Mouse (Mus musculus) cerebellum, postnatal 25 days (tissue): ENCODE data around the gene Neurl4.

ENCODE experiments used
- DNase-seq, 2 experiments: peaks; one replicate each; pipeline ENCODE4 v3.0.0; 2021; ENCODE audit warnings: mixed read lengths in 2 of 2

Neurl4 gene

GRCm38 (mm10) chr11:69881787-69882670, 18.8 kb upstream of the Neurl4 start:
- no peak for DNase-seq

DNA sequence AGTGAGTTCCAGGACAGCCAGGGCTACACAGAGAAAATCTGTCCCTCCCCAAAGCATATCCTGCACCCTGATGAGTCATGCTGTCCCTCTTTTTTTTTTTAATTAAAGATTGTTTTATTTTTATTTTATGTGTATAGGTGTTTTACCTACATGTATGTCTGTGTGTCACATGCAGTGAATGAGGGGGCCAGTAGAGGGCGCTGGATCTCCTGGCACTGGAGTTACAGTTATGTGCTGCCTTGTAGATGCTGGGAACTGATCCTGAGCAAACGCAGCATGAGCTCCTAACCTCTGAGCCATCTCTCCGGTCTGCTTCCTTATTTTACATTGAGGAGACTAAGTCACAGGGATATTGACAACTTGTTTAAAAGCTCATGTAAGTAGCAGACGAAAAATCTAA, 17.8 kb upstream of the Neurl4 start:
- DNase-seq: peak; percentile 42 to 64

GRCm38 (mm10) chr11:69883527-69884151, 17.2 kb upstream of the Neurl4 start:
- no peak for DNase-seq

- DNase-seq: no peak
These were observed 16.6 kb upstream of the Neurl4 start for GRCm38 (mm10) chr11:69884240-69884639.

DNA sequence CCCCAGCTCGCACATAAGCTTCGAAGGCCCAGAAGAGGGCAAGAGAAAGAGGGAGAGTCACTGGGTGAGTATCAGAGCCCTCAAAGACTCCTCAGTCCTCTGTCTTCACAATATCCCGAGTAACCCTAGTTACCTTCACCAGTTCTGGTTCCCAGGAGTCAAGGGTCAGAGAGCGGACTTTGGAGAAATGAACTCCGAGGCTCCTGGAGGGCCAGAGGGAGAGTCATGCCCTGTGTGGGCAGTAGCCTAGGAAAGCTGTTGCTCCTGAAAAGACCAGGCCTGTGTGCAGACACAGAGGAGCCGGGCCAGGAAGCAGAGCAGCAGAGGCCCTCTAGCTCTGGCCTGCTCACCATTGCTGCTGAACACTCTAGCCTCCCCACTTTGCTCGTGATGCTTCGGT, 16.2 kb upstream of the Neurl4 start:
- DNase-seq: no peak

DNA sequence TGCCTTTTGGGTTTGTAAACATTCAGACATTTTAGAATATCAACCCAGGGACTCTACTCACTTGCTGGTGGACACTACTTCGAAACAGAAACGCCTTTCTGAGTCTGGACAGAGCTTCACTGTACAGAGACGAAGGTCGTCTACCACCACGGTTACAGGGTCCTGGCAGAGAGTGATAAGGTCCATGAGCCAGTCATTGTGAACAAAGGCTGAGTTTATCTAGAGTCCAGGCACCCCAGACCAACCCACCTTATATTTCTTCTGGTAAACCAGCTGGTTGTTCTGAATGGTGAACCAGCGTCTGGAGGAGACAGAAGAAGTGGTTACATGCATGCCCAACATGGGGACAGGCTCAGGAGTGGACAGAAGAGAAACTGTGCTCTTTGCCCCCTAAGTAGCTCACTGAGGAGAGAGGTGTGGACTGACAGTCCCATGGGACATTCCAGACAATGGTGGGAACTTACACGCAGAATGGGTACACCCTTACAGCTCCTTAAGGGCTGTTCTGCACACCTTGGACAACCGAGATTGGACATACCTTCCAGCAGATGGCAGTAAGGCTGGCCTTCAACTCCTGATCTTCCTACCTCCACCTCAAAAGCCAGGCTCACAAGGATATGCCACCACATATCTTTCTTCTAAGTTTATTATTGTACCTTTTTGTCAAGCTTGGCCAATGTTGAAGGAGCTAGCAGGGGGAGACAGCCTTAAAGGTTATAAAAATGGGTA, 13.8 kb upstream of the Neurl4 start:
- no peak for DNase-seq

- no peak for DNase-seq
These were observed 9.4 kb upstream of the Neurl4 start for GRCm38 (mm10) chr11:69891482-69891881.

GRCm38 (mm10) chr11:69894671-69895070, 6.2 kb upstream of the Neurl4 start:
- no peak for DNase-seq

DNA sequence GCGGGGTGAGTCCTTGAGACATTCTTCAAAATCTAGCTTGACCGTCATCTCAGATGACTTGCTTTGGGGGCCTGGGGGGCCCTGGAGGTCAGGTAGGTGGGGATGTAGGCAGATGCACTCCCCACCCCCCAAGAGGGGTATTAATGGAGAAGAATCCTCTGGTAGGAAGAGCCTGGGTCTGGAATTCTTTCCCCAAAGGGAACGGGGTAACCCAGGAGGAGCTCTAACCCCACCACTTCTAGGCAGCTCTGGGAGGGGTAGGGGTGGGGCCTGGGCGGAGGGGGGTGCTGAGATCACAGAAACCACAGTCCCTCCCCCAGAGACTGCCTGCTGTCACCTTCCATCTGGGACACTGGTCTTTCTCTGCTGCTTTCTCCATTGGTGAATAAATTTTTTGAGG, 5.6 kb upstream of the Neurl4 start, which contains the start of gene Acap1:
Acap1 (minus strand) TSS at position 249 of the 400 bp plus-strand sequence.
- no peak for DNase-seq

DNA sequence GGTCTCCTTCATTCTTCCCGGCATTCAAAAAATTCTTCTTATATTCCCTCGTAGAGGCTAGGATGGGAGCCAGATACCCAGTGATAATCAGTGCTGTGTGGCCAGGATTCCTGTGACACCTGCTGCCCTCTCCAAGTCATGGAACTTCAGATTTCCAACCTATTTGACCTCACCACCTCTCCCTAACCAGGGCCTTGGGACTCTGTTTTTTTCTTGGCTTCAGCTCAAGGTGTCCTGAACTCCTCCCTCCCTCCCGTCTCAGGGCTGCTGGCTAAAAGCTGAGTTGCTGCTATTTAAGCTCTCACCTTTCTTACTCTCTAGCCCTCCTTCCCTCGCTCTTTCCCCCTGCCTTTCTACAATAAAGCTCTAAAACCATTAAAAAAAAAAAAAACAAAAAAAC, 1.0 kb upstream of the Neurl4 start:
- no peak for DNase-seq

- peak; percentile 95 for DNase-seq
These were observed 554 bp downstream of the Neurl4 start for GRCm38 (mm10) chr11:69901406-69901846.

DNA sequence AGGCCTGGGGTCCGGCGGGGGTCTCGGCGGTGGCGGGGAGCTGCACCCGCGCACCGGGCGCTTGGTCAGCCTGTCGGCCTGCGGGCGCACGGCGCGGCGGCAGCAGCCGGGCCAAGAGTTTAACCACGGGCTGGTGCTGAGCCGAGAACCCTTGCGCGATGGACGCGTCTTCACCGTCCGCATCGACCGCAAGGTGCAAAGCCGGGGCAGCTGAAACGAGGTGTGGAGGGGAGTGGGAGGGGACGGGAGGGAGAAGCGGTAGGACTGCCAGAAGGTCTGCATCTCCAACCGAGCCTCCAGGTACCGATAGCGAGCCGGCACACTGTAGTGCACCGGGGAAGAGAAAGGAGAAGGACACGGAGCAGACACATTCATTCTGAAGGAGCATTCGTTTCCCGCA, 1.1 kb downstream of the Neurl4 start:
- DNase-seq: no peak

DNA sequence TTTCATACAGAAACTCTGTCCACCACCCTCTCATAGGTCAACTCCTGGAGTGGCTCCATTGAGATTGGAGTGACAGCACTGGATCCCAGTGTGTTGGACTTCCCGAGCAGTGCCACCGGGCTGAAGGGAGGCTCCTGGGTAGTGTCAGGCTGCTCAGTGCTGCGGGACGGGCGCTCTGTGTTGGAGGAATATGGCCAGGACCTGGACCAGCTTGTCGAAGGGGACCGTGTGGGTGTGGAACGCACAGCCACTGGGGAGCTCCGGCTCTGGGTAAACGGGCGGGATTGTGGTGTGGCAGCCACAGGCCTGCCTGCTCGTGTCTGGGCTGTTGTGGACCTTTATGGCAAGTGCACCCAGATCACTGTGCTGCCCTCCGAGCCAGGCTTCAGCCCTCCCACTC, 2.1 kb downstream of the Neurl4 start:
- DNase-seq: no peak

DNA sequence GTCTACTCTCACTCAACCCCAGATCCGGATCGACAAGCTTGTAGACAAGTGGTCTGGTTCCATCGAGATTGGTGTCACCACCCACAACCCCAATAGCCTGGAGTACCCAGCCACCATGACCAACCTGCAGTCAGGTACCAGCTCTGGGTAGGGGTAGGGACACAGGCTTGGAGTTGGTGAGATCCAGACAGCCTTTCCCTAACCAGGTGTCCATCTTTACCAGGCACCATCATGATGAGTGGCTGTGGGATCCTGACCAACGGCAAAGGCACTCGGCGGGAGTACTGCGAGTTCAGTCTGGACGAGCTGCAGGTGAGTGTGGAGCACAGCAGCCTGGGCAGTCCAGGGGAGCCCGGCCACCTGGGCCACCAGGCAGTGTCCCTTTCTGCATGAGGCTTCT, 3.4 kb downstream of the Neurl4 start:
- DNase-seq: no peak

DNA sequence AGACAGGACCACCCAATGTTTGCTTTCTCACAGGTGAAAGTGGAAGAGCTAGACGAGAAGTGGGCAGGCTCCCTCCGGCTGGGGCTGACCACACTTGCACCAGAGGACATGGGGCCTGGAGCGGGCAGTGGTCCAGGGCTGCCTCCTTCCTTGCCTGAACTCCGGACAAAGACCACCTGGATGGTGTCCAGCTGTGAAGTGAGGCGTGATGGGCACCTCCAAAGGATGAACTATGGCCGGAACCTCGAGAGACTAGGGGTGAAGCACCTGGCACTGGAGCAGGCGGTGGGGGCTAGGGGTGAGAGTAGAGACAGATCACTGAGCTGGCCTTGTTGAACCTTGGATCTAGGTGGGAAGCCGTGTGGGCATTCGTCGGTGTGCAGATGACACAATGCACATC, 7.8 kb downstream of the Neurl4 start:
- DNase-seq: peak in 1 of 2 experiments; percentile 48

- DNase-seq: no peak
These were observed 8.3 kb downstream of the Neurl4 start for GRCm38 (mm10) chr11:69909174-69909573.

DNA sequence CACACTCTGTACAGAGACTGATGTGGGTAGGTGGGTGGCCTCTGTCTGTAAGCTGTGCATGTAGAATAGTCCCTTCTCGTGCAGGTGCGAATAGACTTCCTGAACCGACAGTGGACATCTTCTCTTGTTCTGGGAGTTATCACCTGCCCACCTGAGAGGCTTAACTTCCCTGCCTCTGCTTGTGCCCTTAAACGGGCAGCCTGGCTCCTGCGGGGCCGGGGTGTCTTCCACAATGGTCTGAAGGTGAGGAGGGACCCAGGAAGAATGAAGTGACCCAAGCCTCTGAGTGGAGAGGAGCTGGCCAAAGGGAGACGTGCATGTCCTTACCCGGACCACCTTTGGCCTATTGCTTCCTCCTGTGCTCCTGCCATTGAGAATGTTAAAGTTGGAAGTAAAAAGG, 9.3 kb downstream of the Neurl4 start:
- no peak for DNase-seq

- DNase-seq: no peak
These were observed 10.1 kb downstream of the Neurl4 start for GRCm38 (mm10) chr11:69910781-69911560.

DNA sequence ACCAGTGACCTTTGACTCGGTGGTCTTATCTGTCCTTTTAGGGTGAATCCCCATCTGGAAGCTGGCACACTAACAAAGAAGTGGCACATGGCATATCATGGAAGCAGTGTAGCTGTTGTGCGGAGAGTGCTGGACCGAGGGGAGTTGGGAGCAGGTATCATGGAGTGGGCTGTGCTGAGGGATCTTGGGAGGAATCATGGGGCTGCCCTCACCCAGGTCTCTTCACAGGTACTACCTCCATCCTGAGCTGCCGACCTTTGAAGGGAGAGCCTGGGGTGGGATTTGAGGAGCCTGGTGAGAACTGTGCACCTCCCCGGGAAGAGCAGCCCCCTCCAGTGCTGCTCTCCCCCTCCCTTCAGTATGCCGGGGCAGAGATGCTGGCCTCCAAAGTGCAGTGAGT, 10.8 kb downstream of the Neurl4 start:
- DNase-seq: no peak

GRCm38 (mm10) chr11:69912716-69913530, 12.1 kb downstream of the Neurl4 start:
- no peak for DNase-seq

DNA sequence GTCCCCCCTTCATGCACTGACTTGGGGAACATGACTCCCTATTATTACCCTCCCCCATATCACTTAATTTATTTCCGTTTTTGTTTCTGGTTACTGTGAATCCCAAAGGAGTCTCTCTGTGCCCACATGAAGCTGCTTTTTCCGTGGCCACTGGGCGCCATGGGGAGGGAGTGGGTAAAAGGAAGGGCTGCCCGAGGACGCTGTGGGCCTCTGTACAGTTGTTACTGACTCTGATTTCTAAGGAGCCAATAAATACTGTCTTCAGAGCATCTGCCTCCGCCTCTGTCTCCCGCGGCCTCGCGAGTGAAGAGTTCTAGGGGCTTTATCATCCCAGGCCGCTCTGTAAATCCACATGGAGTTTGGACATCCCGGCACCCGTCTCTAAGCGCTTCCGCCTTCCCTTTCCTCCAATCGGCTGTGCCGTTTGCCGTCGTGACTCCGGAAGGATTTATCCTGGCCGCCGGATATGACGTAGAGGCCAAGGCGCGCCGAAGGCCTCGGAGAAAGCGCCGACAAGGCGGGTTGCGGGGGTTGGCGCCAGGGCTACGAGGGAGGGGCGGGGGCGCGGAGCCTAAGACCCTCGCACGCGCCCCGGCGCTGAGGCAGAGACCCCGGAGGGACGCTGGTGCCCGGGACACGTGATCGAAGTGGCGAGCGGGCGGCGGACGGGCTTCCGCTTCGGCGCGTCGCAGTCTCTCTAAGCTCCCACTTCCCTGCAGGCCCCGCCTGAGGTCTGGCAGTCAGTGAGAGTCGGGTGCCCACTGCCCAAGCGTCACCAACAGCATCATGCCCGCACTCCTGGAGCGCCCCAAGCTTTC, 12.9 kb downstream of the Neurl4 start, which contains the start of gene Gps2:
Gps2 (plus strand) TSS at position 335 of the 818 bp plus-strand sequence.
- DNase-seq: peak; percentile 95 to 96
